Mouse (Mus musculus): ENCODE results near the gene Ppp1ca.

Ppp1ca gene

DNA sequence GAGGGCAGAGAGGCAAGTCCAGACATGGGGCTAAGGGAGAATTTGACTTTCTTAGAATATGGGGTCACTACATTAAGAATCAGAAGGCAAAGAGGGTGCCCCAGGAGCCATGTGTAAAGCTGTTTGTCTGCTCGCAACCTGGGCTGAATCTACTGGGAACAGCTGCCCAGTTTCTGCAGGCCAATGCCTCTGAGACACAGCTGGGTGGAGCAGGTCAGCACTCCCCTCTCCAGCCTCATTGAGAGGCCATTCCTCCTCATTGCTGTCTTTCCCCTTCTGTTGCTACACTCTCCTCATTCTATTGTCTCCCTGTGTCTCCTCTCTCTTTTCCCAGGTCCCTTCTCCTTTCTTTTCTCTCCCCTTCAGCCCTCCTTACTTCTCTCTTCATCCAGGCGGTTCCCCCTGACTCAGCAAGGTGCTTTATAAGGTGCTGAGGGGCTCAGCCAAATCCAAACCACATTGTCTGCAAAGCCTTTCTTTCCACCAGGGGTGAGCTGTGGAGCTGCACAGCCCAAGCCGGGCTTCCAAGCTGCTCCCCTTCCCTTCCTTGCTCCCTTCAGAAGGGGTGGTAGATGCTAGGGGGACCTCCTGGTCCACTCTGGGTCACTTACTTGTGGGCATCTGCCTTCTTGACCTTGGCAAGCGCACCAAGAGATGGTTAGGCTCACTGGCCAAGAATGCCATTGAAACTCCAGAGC lies 20.2 kb downstream of the Ppp1ca start:
- in situ Hi-C loops (cut with MboI): no loop called here

DNA sequence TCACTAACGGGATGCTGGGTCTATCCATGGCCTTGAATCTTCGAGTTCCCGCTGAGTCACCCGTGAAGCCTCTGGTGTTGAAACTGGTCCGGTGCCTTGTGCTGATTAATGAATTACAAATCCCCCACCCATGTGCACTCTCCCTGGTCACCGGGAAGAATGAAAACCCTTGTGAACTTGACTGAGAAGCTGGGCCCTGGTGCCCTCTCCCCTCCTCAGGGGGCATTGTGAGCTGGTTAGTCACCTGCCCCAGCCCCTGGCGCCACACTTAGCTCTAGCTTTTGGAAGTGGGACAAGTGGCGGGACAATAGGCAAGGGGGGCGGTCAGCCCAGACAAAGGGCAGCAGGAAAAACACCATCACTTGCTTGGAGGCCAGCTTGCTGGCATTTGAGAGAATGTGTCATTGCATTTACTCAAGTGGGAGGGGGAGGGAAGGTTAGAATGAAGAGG lies 21.7 kb downstream of the Ppp1ca start:
- in situ Hi-C loops (cut with MboI): no loop called here

DNA sequence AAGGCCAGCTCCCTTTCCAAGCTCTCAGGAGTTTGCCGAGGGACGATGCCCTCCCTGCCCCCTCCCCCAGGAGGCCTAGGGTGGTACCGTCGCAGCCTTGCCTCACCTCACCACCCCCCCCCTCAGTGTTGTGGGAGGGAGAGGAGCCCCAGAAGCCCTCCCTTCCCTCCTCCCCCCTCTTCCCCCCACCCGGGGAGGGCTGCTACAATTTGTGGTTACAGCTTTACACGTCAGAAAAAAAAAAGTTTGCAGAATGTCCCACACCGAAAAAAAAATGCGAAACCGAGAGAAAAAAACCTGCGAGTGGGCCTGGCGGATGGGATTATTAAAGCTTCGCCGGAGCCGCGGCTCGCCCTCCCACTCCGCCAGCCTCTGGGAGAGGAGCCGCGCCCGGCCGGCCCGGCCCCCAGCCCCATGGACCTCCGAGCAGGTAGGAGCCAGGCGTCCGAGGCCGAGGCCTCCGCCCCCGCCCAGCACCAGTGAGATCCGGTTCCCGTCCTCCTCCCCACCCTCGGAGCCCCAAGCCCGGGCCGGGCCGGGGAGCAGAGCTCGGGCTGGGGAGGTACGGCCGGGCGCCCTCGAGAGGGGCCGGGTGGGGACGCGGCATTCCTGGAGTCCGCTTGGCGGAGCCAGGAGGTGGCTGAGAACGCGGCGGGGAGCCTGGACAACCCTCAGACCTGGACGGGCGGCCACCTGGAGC lies 22.4 kb downstream of the Ppp1ca start, which contains the start of the genes Clcf1 and AC109138.7:
Clcf1 (plus strand) TSS at position 168 of the 700 bp plus-strand sequence.
AC109138.7 (plus strand) TSS at position 287 of the 700 bp plus-strand sequence.
- in situ Hi-C loops (cut with MboI): no loop called here

DNA sequence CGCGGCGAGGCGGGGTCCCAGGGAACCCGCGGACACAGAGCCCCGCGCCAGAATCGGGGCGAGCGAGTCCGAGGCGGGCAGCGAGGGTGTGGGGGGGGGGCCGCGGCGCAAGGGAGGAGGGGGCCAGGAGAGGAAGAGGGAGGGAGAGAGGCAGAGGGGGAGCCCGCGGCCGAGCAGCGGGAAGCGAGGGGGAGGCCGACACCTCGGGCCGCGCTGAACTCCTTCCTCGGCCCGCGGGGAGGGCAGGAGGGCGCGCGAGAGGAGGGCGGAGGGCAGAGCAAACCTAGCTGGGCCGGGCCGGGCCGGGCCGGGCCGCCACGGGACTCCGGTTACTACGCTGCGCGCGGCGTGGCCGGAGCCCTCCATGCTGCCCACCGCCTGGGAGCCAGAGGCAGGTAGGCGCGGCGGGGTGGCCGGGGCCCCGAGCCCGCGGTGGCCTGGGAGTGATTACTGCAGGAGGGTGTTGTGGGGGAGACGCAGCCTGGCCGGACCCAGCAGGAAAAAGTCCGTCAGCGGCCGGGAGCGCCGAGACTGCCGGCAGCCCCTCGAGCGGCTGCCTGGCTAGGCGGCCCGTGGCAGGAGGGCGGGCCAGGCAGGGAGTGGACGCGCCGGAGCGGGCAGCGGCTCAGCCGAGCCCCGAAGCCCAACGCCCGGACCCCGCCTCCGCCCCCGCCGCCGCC lies 23.0 kb downstream of the Ppp1ca start:
- in situ Hi-C loops (cut with MboI): no loop called here

DNA sequence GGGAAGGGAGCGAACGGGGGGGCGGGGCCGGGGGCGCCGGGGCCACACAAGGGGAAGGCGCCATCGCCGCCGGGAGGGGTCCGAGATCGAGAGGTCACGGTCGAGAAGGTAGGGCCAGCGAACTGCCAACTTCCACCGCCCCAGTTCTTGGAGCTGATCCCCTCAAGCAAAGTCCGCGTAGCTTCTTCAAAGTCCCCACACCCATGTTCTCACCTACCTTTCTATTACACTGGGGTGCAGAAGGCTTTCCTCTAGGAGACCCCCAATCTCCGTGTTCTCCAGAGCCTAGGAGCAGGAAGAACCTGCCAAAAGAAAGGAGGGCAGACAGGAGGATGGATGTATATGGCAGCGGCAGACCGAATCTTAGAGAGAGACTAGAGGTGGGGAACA lies 23.6 kb downstream of the Ppp1ca start:
- in situ Hi-C loops (cut with MboI): no loop called here

DNA sequence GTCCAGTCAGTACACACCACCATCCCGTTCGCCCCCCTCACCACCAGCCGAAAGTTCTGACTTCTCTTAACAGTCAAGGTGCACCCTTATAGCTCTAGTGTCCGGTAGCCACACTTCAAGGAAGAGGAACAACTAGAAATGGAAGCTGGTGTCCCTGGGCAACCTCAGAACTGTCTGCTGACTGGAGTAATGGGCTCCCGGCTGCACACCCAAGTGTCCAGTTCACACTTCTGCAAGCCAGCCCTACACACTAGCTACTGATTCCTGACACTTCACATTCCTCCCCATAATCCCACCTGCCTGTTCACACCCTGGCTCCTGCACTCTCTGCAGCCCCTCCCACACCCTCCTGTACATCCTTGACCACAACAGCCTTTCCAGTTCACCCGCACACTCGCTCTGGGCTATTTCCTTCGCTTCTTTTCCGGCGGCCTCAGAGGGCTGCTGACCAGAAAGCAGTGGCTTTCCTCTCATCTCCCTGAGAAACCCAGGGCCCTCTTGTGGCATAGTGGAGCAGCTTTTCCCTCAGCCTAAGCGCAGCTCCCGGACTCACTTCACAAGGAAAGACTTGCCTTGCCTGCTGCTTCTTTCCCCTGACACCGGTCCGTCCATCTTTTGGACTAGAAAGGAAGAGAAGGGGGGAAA lies 24.3 kb downstream of the Ppp1ca start:
- in situ Hi-C loops (cut with MboI): no loop called here

DNA sequence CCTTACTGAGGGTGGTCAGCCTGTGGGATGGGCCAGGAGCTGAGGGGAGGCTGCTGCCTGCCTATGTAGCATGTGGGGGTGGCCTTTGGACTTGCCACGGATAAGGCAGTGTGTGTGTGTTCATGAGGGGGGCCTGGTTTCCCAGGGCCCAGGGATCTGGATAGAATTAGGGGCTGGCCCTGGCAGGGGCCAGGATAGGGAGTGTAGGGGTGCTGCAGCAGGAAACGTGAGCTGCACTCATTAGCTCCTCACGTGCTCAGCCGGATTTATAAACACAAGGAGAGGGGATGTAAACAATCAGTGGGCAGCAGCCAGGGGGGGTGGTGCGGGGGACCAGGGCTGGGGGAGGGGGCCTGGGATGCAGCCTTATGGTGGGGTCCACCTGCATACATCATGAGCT lies 25.3 kb downstream of the Ppp1ca start:
- in situ Hi-C loops (cut with MboI): no loop called here

DNA sequence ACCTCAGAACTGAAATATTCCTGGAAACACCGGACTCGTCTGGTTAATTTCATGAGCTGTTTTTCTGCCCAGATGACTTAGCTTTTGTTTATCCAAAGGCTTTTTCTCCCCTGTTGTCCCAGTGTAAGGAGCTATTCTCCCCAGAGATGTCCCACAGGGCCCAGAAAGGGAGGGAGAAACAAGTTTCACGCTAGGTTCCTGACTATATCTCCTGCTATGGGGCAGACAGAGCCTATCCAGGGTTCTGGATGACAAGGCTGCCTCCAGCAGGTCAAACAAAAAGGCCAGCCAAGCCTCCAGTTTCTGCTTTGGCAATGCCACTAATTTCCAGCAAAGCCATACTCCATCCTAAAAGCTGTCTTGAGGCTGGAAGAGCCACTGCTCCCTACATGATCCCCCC lies 26.0 kb downstream of the Ppp1ca start:
- in situ Hi-C loops (cut with MboI): no loop called here

DNA sequence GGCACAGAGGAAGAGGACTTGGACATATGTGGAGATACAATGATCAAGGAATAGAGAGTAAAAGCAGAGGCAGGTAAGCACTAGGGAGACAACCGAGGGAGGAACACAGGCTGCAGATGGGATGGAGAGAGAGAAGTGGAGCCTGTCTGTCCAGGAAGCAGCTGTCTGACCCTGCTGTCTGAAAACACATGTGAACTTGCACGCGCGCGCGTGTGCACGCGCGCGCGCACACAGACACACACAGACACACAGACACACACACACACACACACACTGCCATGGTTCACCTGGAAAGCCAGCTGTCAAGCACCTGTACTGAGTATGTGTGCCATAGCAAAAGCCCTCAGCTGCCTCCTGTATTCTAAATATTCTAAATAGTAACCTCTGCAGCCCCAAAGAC lies 26.4 kb downstream of the Ppp1ca start:
- in situ Hi-C loops (cut with MboI): no loop called here

DNA sequence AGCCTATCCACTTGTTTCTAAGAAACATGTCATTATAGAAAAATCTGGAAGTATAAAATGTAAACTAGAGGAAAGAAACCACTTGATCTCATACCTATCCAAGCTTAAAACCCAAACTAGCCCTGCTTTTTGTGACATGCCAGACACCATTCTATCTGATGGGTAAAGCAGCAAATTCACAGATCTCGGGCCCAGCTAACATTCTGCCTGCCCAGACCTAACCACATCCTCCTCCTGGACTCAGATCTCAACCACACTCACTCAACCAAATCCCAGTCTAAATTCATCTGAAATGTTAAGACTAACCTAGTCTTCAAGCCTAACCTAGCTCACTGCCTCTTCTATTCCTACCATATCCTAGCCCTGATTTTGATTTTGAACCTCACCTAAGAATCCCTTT lies 26.9 kb downstream of the Ppp1ca start:
- in situ Hi-C loops (cut with MboI): no loop called here

DNA sequence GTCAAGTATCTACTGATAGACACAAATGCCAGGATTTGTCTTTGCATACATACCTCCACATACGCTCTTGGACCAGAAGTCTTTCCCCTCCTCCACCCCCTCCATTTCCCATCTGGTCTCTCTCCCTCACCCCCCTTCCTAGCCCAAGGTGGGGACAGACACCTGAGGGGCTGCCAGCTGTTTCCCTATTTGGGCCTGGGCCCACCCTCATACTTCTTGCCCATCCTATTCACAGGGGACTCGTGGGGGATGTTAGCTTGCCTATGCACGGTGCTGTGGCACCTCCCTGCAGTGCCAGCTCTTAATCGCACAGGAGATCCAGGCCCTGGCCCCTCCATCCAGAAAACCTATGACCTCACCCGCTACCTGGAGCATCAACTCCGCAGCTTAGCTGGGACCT lies 28.1 kb downstream of the Ppp1ca start:
- in situ Hi-C loops (cut with MboI): no loop called here

DNA sequence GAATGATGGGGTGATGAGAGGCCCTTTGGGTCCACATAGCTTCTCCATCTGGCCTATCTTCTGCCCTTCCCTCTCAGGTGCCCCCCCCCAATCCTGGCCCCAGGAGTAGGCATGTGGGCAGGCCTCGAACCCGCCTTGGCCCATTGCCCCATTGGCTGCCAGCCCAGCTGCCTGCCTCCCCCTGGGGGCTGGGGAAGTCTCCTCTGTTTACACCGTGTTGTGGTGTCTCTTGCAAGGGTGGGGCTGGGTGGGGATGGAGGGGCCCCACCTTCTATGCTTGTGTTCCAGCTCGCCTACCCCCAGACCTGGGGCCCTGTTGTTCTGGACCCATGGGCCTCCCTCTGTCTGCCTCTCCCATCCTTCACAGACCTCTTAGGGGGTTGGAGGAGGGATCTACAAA lies 28.6 kb downstream of the Ppp1ca start:
- in situ Hi-C loops (cut with MboI): no loop called here

DNA sequence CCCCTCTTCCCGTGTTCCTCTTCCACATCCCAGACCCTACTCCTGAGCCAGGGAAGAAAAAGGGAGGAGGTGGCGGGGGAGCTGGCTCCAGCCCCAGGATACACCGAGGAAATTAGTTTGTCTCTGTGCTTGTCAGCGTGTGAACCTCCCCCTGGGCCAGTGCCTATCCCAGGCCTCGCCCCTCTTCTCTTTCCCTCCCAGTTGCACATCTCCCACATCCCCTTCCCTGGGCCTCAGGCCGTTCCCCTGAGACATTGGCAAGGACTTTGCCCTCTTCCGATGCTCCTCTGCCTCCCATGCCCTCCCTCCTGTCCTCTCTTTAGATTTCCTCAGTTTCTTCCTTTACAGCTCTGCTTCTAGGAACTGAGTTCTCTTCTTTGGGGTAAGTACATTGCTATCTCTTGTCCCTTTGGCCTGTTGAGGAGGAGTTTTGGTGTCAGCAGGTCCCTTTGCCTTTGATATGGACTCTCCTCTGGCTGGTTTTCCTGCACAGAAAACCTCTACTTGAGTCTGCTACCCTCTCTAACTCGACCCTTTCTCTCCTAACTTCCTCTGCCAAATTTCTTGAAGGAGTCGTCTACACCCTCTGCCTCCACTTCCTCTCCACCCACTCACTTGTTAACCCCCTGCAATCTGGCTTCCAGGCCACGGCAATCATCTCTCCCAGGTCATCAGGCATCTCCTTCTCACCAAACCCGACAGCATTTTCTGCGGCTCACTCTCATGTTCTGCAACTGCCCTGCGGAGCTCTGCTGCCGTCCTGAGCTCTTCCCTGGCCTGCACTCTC lies 29.3 kb downstream of the Ppp1ca start:
- in situ Hi-C loops (cut with MboI): no loop called here

DNA sequence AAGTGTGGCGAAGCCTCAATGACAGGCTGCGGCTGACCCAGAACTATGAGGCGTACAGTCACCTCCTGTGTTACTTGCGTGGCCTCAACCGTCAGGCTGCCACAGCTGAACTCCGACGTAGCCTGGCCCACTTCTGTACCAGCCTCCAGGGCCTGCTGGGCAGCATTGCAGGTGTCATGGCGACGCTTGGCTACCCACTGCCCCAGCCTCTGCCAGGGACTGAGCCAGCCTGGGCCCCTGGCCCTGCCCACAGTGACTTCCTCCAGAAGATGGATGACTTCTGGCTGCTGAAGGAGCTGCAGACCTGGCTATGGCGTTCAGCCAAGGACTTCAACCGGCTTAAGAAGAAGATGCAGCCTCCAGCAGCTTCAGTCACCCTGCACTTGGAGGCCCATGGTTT lies 30.3 kb downstream of the Ppp1ca start:
- in situ Hi-C loops (cut with MboI): no loop called here

DNA sequence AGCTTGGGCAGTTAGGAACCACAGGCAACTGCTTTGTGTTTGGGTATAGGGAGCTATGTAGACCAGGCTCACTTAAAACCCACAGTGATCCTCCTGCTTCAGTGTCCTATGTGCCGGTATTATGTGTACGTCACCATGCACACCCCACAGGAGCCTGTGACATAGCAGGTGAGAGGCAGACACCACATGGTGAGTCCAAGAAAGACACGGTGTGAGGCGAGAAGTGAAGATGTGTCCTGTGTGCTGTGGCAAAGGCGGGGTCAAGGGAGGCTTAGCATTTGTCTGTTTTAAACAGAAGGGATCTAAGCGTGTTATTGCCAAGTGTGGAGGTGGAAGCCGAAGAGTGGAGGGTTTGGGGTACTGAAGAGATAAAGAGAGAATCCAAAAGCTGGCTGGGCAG lies 34.9 kb downstream of the Ppp1ca start:
- in situ Hi-C loops (cut with MboI): no loop called here

DNA sequence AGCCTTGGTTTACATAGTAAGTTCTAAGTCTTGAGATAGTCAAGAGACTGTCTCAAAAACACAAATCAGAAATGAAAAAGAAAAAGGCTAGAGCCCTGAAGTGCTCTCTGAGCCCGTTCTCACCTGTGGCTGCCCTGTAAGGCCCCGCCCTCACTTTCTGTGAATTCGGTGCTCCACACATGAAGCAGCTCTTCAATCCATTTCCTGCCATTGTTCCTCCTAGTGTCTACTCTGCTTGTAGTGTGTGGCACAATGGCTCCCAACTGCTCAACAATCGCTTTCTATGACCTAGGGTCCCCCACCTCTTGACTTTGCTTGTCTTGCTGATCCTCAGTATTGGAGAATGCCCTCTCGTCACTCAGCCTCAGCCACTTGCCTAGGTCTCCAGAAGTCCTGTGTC lies 35.6 kb downstream of the Ppp1ca start:
- in situ Hi-C loops (cut with MboI): no loop called here

DNA sequence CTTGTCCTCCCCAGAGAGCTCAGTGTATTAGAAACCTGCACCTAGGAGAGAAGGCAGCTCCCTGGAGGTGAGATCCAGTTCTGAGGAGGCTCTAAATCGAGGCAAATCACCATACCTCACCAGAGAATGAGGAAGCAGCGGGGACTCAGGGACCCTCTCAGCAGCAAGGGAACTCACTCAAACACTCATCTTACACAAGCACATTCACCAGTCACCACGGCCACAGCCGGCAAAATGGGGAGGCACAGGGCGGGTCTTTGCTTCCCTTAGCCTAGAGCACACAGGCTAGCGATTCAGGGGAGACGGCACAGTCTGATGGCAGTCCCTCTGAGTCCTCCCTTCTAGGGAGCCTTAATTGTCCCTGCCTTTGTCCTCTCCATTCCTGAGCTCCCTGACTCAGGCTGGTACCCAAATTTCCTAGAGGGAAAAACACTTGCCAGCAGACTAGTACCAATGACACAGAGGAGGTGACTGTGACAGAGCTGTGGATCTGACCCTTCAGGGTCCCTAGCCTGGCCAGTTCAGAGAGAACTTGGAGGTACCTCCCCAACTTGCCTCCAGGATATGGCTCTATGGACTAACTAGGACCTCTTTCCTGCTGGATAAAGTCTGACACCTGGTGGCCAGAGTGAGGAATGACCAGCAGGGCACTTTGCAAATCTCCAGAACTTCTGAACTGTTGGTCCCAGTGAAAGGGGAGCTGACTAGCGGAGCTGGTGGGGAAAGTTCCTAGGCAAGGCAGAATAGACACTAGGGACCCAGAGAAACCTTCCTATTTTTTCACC lies 36.2 kb downstream of the Ppp1ca start:
- in situ Hi-C loops (cut with MboI): no loop called here

DNA sequence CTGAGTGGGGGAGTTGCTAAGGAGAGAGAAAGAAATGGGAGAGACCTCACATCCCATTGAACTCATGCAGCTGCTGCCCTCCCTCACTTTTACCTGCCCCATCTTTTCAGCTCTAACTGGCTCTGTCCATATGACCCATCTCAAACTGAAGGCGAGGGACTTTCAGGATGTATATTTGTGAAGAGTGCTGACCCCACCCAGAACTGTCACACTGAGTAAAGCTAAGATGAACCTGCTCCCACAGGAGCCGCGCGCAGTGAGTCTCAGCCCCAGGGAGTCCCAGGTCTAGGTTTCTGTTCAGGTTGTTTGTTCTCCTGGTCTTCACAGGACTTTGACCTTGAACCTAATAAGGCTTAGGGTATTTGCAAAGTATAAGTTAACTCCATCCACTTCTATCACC lies 37.0 kb downstream of the Ppp1ca start:
- in situ Hi-C loops (cut with MboI): no loop called here

DNA sequence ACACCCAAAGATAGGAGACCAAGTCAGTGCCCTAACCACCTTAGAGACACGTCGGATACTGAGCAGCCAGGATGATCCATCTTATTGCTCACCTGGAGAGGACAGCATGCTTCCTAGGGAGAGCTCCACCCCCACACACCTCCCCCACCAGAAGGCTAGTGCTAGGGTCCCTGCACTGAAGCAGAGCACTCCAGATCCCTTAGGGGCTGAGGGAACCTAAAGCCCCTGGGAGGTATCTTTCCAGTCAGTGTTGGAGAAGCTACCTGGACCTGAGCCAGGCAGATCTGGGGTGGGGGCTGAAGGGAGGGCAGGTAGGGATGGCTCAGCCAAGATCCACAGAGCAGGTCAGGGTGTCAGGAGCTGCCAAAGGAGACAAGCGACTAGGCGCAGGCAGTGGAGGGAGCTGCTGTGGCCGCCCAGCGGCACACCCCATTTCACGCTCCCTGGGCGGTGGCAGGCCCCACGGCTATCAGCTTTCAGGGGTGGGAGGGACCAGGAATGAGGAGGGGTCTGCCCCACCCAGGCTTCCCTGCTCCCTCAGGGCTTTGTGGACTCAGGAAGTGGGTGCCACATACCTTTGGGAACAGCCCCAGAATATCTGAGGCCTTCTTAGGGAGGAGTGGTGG lies 37.7 kb downstream of the Ppp1ca start:
- in situ Hi-C loops (cut with MboI): no loop called here

DNA sequence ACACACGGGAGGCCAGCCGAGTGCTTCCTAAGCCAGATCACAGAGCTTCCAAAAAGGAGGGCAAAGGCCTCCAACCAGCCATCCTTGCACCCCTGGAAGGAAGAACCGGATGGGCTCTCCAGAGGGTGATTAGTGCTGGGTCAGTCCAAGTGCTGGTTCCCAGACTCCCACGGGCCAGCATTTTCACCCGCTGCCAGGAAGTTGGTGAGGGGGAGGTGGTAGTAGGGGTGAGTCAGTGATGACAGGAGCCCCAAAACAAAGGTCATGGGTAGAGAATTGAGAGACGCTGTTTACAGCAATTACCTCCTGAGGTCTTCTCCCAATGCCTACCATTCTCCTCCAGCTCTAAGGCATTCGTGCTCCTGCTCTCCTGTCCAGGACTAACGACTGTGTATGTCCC lies 38.5 kb downstream of the Ppp1ca start:
- in situ Hi-C loops (cut with MboI): no loop called here
